Mouse (Mus musculus): ENCODE results near the gene Nuak2. TPM values are rescaled to one million over a fixed set of nuclear protein-coding genes. Genes with fewer than 3 reads are reported as not detected.
"Not testable (repeated sequence)": the region's sequence is repeated elsewhere in the genome, so short reads cannot be mapped to it uniquely, and the experiment has no call there.

Nuak2 gene
- polyA plus RNA-seq (2015; fragmentation: Nextera tagmentation; extraction: Ambion mirVana): 4.6 and 5.6 TPM in 2 replicates

- ATAC-seq: peak; percentile 86
- no peaks in the 10 kb centered on the region for H3K9me3 ChIP-seq (ENCODE audit: control insufficient read depth, low read length)
- H3K27me3 ChIP-seq (replicated peaks; ENCODE audit: control insufficient read depth, insufficient read depth, low read length): 0 out of 2 replicates have a peak, but pooled peaks cover 7% of the 10 kb centered on the region
- H3K27ac ChIP-seq (ENCODE audit: low read length): 0 out of 2 replicates have a peak within 1 kb of the TSS, but pooled peaks have one; percentile 15
- H3K9ac ChIP-seq (ENCODE audit: low read depth, low read length): peak within 1 kb of the TSS; percentile 72
- WGBS: under 1% methylated on average over 67 of the region's 67 CpGs
- no peaks in the 10 kb centered on the region for H3K36me3 ChIP-seq (ENCODE audit: control insufficient read depth, insufficient read depth, low read length)
- H3K4me3 ChIP-seq (ENCODE audit: low read length): peak within 1 kb of the TSS; percentile 63
- H3K4me1 ChIP-seq (ENCODE audit: control insufficient read depth, insufficient read depth, low read length): peaks cover 35% of the 10 kb centered on the region
- H3K4me2 ChIP-seq (ENCODE audit: low read depth, low read length): peak within 1 kb of the TSS; percentile 95
Measured at GRCm38 (mm10) chr1:132315889-132316624, at the start of gene Nuak2. Gene Nuak2, plus strand, starts transcription at chr1:132316126.

- no peak for ATAC-seq
- WGBS: 40% methylated on average over 8 of the region's 8 CpGs
- Histone ChIP-seq H3K4me2 (ENCODE audit: low read depth, low read length) (no peak overlapping the region), H3K36me3 (ENCODE audit: control insufficient read depth, insufficient read depth, low read length) (no peaks in the 10 kb centered on the region), H3K27me3 (replicated peaks; ENCODE audit: control insufficient read depth, insufficient read depth, low read length) (no peaks in the 10 kb centered on the region), H3K27ac (ENCODE audit: low read length) (no peak overlapping the region), H3K4me3 (ENCODE audit: low read length) (no peak overlapping the region), H3K9ac (ENCODE audit: low read depth, low read length) (no peak overlapping the region), H3K9me3 (ENCODE audit: control insufficient read depth, low read length) (no peaks in the 10 kb centered on the region), H3K4me1 (ENCODE audit: control insufficient read depth, insufficient read depth, low read length) (no peaks in the 10 kb centered on the region; the same call in 1 of the 2 replicates)
Measured at GRCm38 (mm10) chr1:132266791-132267557, 49.0 kb upstream of the Nuak2 start.

- H3K9me3 ChIP-seq (ENCODE audit: control insufficient read depth, low read length): no peaks in the 10 kb centered on the region
- no peak overlapping the region for H3K27ac ChIP-seq (ENCODE audit: low read length)
- H3K9ac ChIP-seq (ENCODE audit: low read depth, low read length): no peak overlapping the region
- H3K4me1 ChIP-seq (ENCODE audit: control insufficient read depth, insufficient read depth, low read length): no peaks in the 10 kb centered on the region; the same call in 1 of the 2 replicates
- no peak overlapping the region for H3K4me2 ChIP-seq (ENCODE audit: low read depth, low read length)
- no peak for ATAC-seq
- no peaks in the 10 kb centered on the region for H3K36me3 ChIP-seq (ENCODE audit: control insufficient read depth, insufficient read depth, low read length)
- WGBS: 50% methylated on average over 2 of the region's 2 CpGs
- no peak overlapping the region for H3K4me3 ChIP-seq (ENCODE audit: low read length)
- no peaks in the 10 kb centered on the region for H3K27me3 ChIP-seq (replicated peaks; ENCODE audit: control insufficient read depth, insufficient read depth, low read length)
Measured at GRCm38 (mm10) chr1:132267959-132268358, 48.0 kb upstream of the Nuak2 start.

- no peak overlapping the region for H3K27ac ChIP-seq (ENCODE audit: low read length)
- no peak overlapping the region for H3K9ac ChIP-seq (ENCODE audit: low read depth, low read length)
- no peaks in the 10 kb centered on the region; the same call in 1 of the 2 replicates for H3K4me1 ChIP-seq (ENCODE audit: control insufficient read depth, insufficient read depth, low read length)
- no peak overlapping the region for H3K4me2 ChIP-seq (ENCODE audit: low read depth, low read length)
- no peak overlapping the region for H3K4me3 ChIP-seq (ENCODE audit: low read length)
- H3K9me3 ChIP-seq (ENCODE audit: control insufficient read depth, low read length): no peaks in the 10 kb centered on the region
- ATAC-seq: no peak
- no peaks in the 10 kb centered on the region for H3K27me3 ChIP-seq (replicated peaks; ENCODE audit: control insufficient read depth, insufficient read depth, low read length)
- 70% methylated on average over 7 of the region's 7 CpGs for WGBS
- no peaks in the 10 kb centered on the region for H3K36me3 ChIP-seq (ENCODE audit: control insufficient read depth, insufficient read depth, low read length)
Measured at GRCm38 (mm10) chr1:132268418-132269060, 47.4 kb upstream of the Nuak2 start.

GRCm38 (mm10) chr1:132271237-132271636 is 44.7 kb upstream of the Nuak2 start:
- no peaks in the 10 kb centered on the region for H3K27me3 ChIP-seq (replicated peaks; ENCODE audit: control insufficient read depth, insufficient read depth, low read length)
- no peaks in the 10 kb centered on the region for H3K9me3 ChIP-seq (ENCODE audit: control insufficient read depth, low read length)
- no peak overlapping the region for H3K4me3 ChIP-seq (ENCODE audit: low read length)
- no peak overlapping the region for H3K4me2 ChIP-seq (ENCODE audit: low read depth, low read length)
- no peak overlapping the region for H3K27ac ChIP-seq (ENCODE audit: low read length)
- H3K4me1 ChIP-seq (ENCODE audit: control insufficient read depth, insufficient read depth, low read length): no peaks in the 10 kb centered on the region; the same call in 1 of the 2 replicates
- WGBS: 86% methylated on average over 3 of the region's 3 CpGs
- H3K9ac ChIP-seq (ENCODE audit: low read depth, low read length): no peak overlapping the region
- no peaks in the 10 kb centered on the region for H3K36me3 ChIP-seq (ENCODE audit: control insufficient read depth, insufficient read depth, low read length)
- ATAC-seq: no peak

- Histone ChIP-seq H3K4me2 (ENCODE audit: low read depth, low read length) (no peak overlapping the region), H3K4me1 (ENCODE audit: control insufficient read depth, insufficient read depth, low read length) (no peaks in the 10 kb centered on the region), H3K36me3 (ENCODE audit: control insufficient read depth, insufficient read depth, low read length) (no peaks in the 10 kb centered on the region), H3K4me3 (ENCODE audit: low read length) (no peak overlapping the region), H3K27me3 (replicated peaks; ENCODE audit: control insufficient read depth, insufficient read depth, low read length) (no peaks in the 10 kb centered on the region), H3K9me3 (ENCODE audit: control insufficient read depth, low read length) (no peaks in the 10 kb centered on the region), H3K27ac (ENCODE audit: low read length) (no peak overlapping the region), H3K9ac (ENCODE audit: low read depth, low read length) (no peak overlapping the region)
- ATAC-seq: no peak
- 59% methylated on average over 3 of the region's 3 CpGs for WGBS
Measured at GRCm38 (mm10) chr1:132276694-132277093, 39.2 kb upstream of the Nuak2 start.

- Histone ChIP-seq H3K4me3 (ENCODE audit: low read length) (no peak overlapping the region), H3K36me3 (ENCODE audit: control insufficient read depth, insufficient read depth, low read length) (no peaks in the 10 kb centered on the region), H3K27ac (ENCODE audit: low read length) (no peak overlapping the region), H3K27me3 (replicated peaks; ENCODE audit: control insufficient read depth, insufficient read depth, low read length) (no peaks in the 10 kb centered on the region), H3K4me1 (ENCODE audit: control insufficient read depth, insufficient read depth, low read length) (no peaks in the 10 kb centered on the region), H3K9me3 (ENCODE audit: control insufficient read depth, low read length) (no peaks in the 10 kb centered on the region), H3K9ac (ENCODE audit: low read depth, low read length) (no peak overlapping the region), H3K4me2 (ENCODE audit: low read depth, low read length) (no peak overlapping the region)
- WGBS: 61% methylated on average over 6 of the region's 6 CpGs
- no peak for ATAC-seq
Measured at GRCm38 (mm10) chr1:132277124-132277523, 38.8 kb upstream of the Nuak2 start.

GRCm38 (mm10) chr1:132280636-132281035 is 35.3 kb upstream of the Nuak2 start:
- H3K9ac ChIP-seq (ENCODE audit: low read depth, low read length); H3K36me3 ChIP-seq (ENCODE audit: control insufficient read depth, insufficient read depth, low read length); H3K9me3 ChIP-seq (ENCODE audit: control insufficient read depth, low read length); H3K4me2 ChIP-seq (ENCODE audit: low read depth, low read length); H3K27ac ChIP-seq (ENCODE audit: low read length); H3K27me3 ChIP-seq (replicated peaks; ENCODE audit: control insufficient read depth, insufficient read depth, low read length); H3K4me1 ChIP-seq (ENCODE audit: control insufficient read depth, insufficient read depth, low read length); ATAC-seq; H3K4me3 ChIP-seq (ENCODE audit: low read length): not testable (repeated sequence)
- 64% methylated on average over 6 of the region's 6 CpGs for WGBS

GRCm38 (mm10) chr1:132281523-132282176 is 34.3 kb upstream of the Nuak2 start:
- H3K27me3 ChIP-seq (replicated peaks; ENCODE audit: control insufficient read depth, insufficient read depth, low read length): no peaks in the 10 kb centered on the region
- H3K4me1 ChIP-seq (ENCODE audit: control insufficient read depth, insufficient read depth, low read length): no peaks in the 10 kb centered on the region
- H3K4me2 ChIP-seq (ENCODE audit: low read depth, low read length): no peak overlapping the region
- H3K9me3 ChIP-seq (ENCODE audit: control insufficient read depth, low read length): no peaks in the 10 kb centered on the region
- ATAC-seq: no peak
- 31% methylated on average over 8 of the region's 8 CpGs for WGBS
- no peak overlapping the region for H3K4me3 ChIP-seq (ENCODE audit: low read length)
- no peak overlapping the region for H3K27ac ChIP-seq (ENCODE audit: low read length)
- no peaks in the 10 kb centered on the region for H3K36me3 ChIP-seq (ENCODE audit: control insufficient read depth, insufficient read depth, low read length)
- no peak overlapping the region for H3K9ac ChIP-seq (ENCODE audit: low read depth, low read length)
